In genomic region chr6:122670201-122670551, GRCm38 (mm10) we compare ENCODE assay signal across 10 mouse cellular contexts. TPM values are rescaled to one million over a fixed set of nuclear protein-coding genes. Genes with fewer than 3 reads are reported as not detected.
DNase-seq lines count a peak whose midpoint lies in the region; ATAC-seq and TF ChIP-seq lines count a peak whose summit lies in the region.
"Had no signal": no experiment of that assay in that cellular context is flagged by ENCODE, and none has a peak within 500 bp of the region (broad histone marks: within the 10 kb centered on the region; RNA-seq: fewer than 3 reads in every experiment).

No protein-coding gene starts in this region.

- H3K27ac ChIP-seq in lung, embryonic 14.5 days (ENCODE audit: low read depth): no peak overlapping the region
- peak overlapping the region; percentile 71 for H3K27ac ChIP-seq in limb, embryonic 10.5 days

- H3K9ac ChIP-seq in lung, embryonic 14.5 days: no peak overlapping the region

- H3K4me3 ChIP-seq in lung, embryonic 14.5 days (ENCODE audit: low read depth, low read length): peak overlapping the region; percentile 34; the same call in 1 of the 2 replicates
- peak overlapping the region; percentile 54 for H3K4me3 ChIP-seq in limb, embryonic 10.5 days

- H3K4me1 ChIP-seq in lung, embryonic 14.5 days (ENCODE audit: insufficient read depth): no peaks in the 10 kb centered on the region
- peaks cover 7% of the 10 kb centered on the region for H3K4me1 ChIP-seq in limb, embryonic 10.5 days

- TF ChIP-seq CTCF in lung, embryonic 14.5 days (IDR thresholded peaks at IDR 0.05; ENCODE audit: low read depth): no peak

- WGBS in lung, embryonic 14.5 days: 28% methylated on average over 10 of the region's 10 CpGs
- 30% methylated on average over 10 of the region's 10 CpGs for WGBS in limb, embryonic 10.5 days

- H3K4me2 ChIP-seq in lung, embryonic 14.5 days: peak overlapping the region; percentile 56

- H3K27me3 ChIP-seq in lung, embryonic 14.5 days (ENCODE audit: insufficient read depth, low read length): no peaks in the 10 kb centered on the region
- H3K27me3 ChIP-seq in limb, embryonic 10.5 days (ENCODE audit: low read depth, poor library complexity, severe bottlenecking): no peaks in the 10 kb centered on the region

- H3K36me3 ChIP-seq in lung, embryonic 14.5 days (ENCODE audit: insufficient read depth): no peaks in the 10 kb centered on the region
- no peaks in the 10 kb centered on the region for H3K36me3 ChIP-seq in limb, embryonic 10.5 days

- no peak for DNase-seq in lung, embryonic 14.5 days
- DNase-seq in lung, postnatal 10 days: no peak
- DNase-seq in embryo, embryonic 10.5 days (ENCODE audit: low spot score): peak; percentile 42
- peak; percentile 37 for DNase-seq in limb, embryonic 10.5 days (ENCODE audit: low spot score)
- peak; percentile 37 for DNase-seq in right cerebral cortex, postnatal 4 days
- no peak for DNase-seq in kidney, postnatal 10 days
- DNase-seq in adrenal gland, postnatal 36 days: no peak
- no peak for DNase-seq in Muller cell, postnatal 12 days (ENCODE audit: inconsistent ontology term)

- ATAC-seq in lung, embryonic 14.5 days (ENCODE audit: insufficient read depth): no peak

- no peaks in the 10 kb centered on the region for H3K9me3 ChIP-seq in lung, embryonic 14.5 days (ENCODE audit: low read depth, low read length)
- no peaks in the 10 kb centered on the region for H3K9me3 ChIP-seq in limb, embryonic 10.5 days (replicated peaks)

RNA-seq across cellular contexts. Expression of gene Nanog, which starts 37.1 kb away (rescaled TPM):
- polyA plus RNA-seq in lung, embryonic 14.5 days (2014; fragmentation: Nextera tagmentation; extraction: Ambion mirVana): 0.15 and 0.43 TPM in 2 replicates
- 0.11 TPM in 1 of 2 replicates, not detected in the other for polyA plus RNA-seq in limb, embryonic 10.5 days (2016; fragmentation: Nextera tagmentation; extraction: Ambion mirVana)
- total RNA-seq in adrenal gland, postnatal 36 days (2021): not detected
- total RNA-seq: adrenal gland, adult 18-20 months; layer of hippocampus, postnatal 36 days had no signal

RNA-seq across cellular contexts. Expression of gene Dppa3, which starts 44.0 kb away (rescaled TPM):
- not detected in 2 replicates for polyA plus RNA-seq in lung, embryonic 14.5 days (2014; fragmentation: Nextera tagmentation; extraction: Ambion mirVana)
- polyA plus RNA-seq in limb, embryonic 10.5 days (2016; fragmentation: Nextera tagmentation; extraction: Ambion mirVana): not detected in 2 replicates
- not detected for total RNA-seq in adrenal gland, postnatal 36 days (2021)
- total RNA-seq: adrenal gland, adult 18-20 months; layer of hippocampus, postnatal 36 days had no signal

Comparison
In these comparisons a context has a peak if more than half of its experiments do, and no peak if none do; other contexts are left out.
1. DNase-seq: peak in embryo, embryonic 10.5 days (single experiment), limb, embryonic 10.5 days (single experiment) and right cerebral cortex, postnatal 4 days (single experiment); none in lung, embryonic 14.5 days (single experiment), lung, postnatal 10 days (single experiment), kidney, postnatal 10 days (single experiment), adrenal gland, postnatal 36 days (0 of 2) and Muller cell, postnatal 12 days (single experiment).